In the genomic region with DNA sequence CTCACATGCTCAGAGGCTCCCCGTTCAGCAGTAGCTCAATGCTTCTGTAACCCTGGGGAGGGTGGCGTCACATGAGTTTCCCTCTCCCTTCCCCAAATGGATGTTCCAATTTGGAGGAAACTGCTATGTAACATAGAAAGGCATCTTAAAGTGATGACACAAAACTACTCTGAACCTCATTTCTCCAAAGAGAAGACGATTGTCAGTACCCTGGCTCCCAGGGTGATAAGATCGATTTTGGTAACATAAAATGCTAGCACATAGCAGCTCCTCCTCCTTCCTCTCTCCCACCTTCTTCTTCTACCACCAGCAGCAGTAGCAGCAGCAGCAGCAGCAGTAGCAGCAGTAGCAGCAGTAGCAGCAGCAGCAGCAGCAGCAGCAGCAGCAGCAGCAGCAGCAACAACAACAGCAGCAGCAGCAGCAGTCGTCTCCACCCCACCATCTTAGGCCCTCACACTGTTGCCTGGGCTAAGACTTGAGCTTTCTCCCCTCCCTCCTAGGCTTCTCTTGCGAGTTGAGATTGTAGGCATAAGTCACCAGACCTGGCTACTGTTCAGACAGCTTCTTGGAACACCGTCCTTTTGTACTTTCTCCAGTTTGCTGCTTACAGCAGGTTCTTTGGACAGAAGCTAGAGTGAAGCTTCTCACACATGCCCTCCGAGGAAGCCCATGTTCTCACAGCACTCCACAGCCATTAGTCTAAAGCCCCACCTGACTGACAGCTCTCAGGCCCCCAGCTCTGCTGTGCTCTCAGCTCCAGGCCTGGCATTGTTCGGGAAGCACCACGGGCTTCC, we compare ENCODE assay signal across 12 mouse cellular contexts.
A peak's percentile ranks its signal among the peaks of the same experiment; 100 is the strongest.
DNase-seq lines count a peak whose midpoint lies in the region; ATAC-seq and TF ChIP-seq lines count a peak whose summit lies in the region.
"Had no signal": no experiment of that assay in that cellular context is flagged by ENCODE, and none has a peak within 500 bp of the region (broad histone marks: within the 10 kb centered on the region; RNA-seq: fewer than 3 reads in every experiment).

No protein-coding gene starts in this region.

- H3K9me3 ChIP-seq in kidney, embryonic 14.5 days (ENCODE audit: control insufficient read depth, low read length): no peaks in the 10 kb centered on the region
- H3K9me3 ChIP-seq in hindbrain, postnatal 0 days (ENCODE audit: low read length): no peaks in the 10 kb centered on the region
- H3K9me3 ChIP-seq in heart, embryonic 11.5 days (replicated peaks; ENCODE audit: control insufficient read depth, low read length): no peaks in the 10 kb centered on the region
- H3K9me3 ChIP-seq: forebrain, embryonic 10.5 days had no signal

- H3K36me3 ChIP-seq in kidney, embryonic 14.5 days (ENCODE audit: control insufficient read depth, insufficient read depth, low read length): no peaks in the 10 kb centered on the region
- H3K36me3 ChIP-seq in hindbrain, postnatal 0 days (ENCODE audit: insufficient read depth, low read length): no peaks in the 10 kb centered on the region
- no peaks in the 10 kb centered on the region for H3K36me3 ChIP-seq in heart, embryonic 11.5 days (ENCODE audit: control insufficient read depth, insufficient read depth, low read length)
- H3K36me3 ChIP-seq: forebrain, embryonic 10.5 days had no signal

- H3K4me3 ChIP-seq in kidney, embryonic 14.5 days (ENCODE audit: low read length): no peak overlapping the region
- no peak overlapping the region for H3K4me3 ChIP-seq in hindbrain, postnatal 0 days (ENCODE audit: low read length)
- H3K4me3 ChIP-seq in heart, embryonic 11.5 days (ENCODE audit: low read depth, low read length): no peak overlapping the region
- H3K4me3 ChIP-seq: forebrain, embryonic 10.5 days; left cerebral cortex, adult 2 months had no signal

- no peak overlapping the region for H3K9ac ChIP-seq in kidney, embryonic 14.5 days (ENCODE audit: low read depth, low read length)
- no peak overlapping the region for H3K9ac ChIP-seq in hindbrain, postnatal 0 days (replicated peaks; ENCODE audit: low read length)
- H3K9ac ChIP-seq in heart, embryonic 11.5 days (ENCODE audit: low read depth, low read length): no peak overlapping the region
- H3K9ac ChIP-seq: liver, embryonic 14.5 days had no signal

- H3K4me1 ChIP-seq in kidney, embryonic 14.5 days (ENCODE audit: control insufficient read depth, insufficient read depth, low read length): peaks cover 16% of the 10 kb centered on the region
- H3K4me1 ChIP-seq in hindbrain, postnatal 0 days (ENCODE audit: insufficient read depth, low read length): no peaks in the 10 kb centered on the region
- no peaks in the 10 kb centered on the region for H3K4me1 ChIP-seq in heart, embryonic 11.5 days (ENCODE audit: control insufficient read depth, insufficient read depth, low read length)

- no peak overlapping the region for H3K27ac ChIP-seq in kidney, embryonic 14.5 days (ENCODE audit: low read depth, low read length)
- H3K27ac ChIP-seq in hindbrain, postnatal 0 days: no peak overlapping the region
- no peak overlapping the region for H3K27ac ChIP-seq in heart, embryonic 11.5 days (ENCODE audit: low read depth, low read length)
- H3K27ac ChIP-seq: forebrain, embryonic 10.5 days; left cerebral cortex, adult 2 months; liver, embryonic 14.5 days had no signal

- WGBS in kidney, embryonic 14.5 days: 68% methylated on average over 10 of the region's 10 CpGs
- 51% methylated on average over 10 of the region's 10 CpGs for WGBS in hindbrain, postnatal 0 days
- 56% methylated on average over 10 of the region's 10 CpGs for WGBS in heart, embryonic 11.5 days (ENCODE audit: insufficient replicate concordance)

- DNase-seq in kidney, adult 8-10 months: no peak
- DNase-seq in urinary bladder, postnatal 14 days (ENCODE audit: low spot score): peak; percentile 15
- no peak for DNase-seq in urinary bladder, postnatal 4 days (ENCODE audit: low spot score in 2 of 2)
- peak; percentile 32 for DNase-seq in hindbrain, postnatal 0 days (ENCODE audit: low spot score)
- no peak for DNase-seq in cerebellum, adult 11-12 months
- DNase-seq: right cerebral cortex, postnatal 14 days; thymus, postnatal 36 days had no signal

- TF ChIP-seq CTCF in hindbrain, postnatal 0 days (IDR thresholded peaks at IDR 0.05; ENCODE audit: low read depth): no peak

- ATAC-seq in kidney, embryonic 14.5 days (ENCODE audit: low FRiP score, low TSS enrichment): 0 out of 2 replicates have a peak, but pooled peaks have one; percentile 38
- ATAC-seq in hindbrain, postnatal 0 days: no peak
- no peak for ATAC-seq in heart, embryonic 11.5 days (replicated peaks; ENCODE audit: insufficient number of reproducible peaks, low FRiP score, low TSS enrichment)

- no peaks in the 10 kb centered on the region for H3K27me3 ChIP-seq in kidney, embryonic 14.5 days (ENCODE audit: control insufficient read depth, insufficient read depth, low read length)
- no peaks in the 10 kb centered on the region for H3K27me3 ChIP-seq in hindbrain, postnatal 0 days (ENCODE audit: insufficient read depth, low read length)
- H3K27me3 ChIP-seq in heart, embryonic 11.5 days (ENCODE audit: control insufficient read depth, insufficient read depth, low read length): no peaks in the 10 kb centered on the region

- no peak overlapping the region for H3K4me2 ChIP-seq in kidney, embryonic 14.5 days (replicated peaks; ENCODE audit: low read depth, low read length)
- H3K4me2 ChIP-seq in hindbrain, postnatal 0 days (ENCODE audit: low read depth, low read length): no peak overlapping the region
- H3K4me2 ChIP-seq in heart, embryonic 11.5 days: no peak overlapping the region

Comparison
In these comparisons a context has a peak if more than half of its experiments do, and no peak if none do; other contexts are left out.
1. DNase-seq: peak in urinary bladder, postnatal 14 days (single experiment) and hindbrain, postnatal 0 days (single experiment); none in kidney, adult 8-10 months (0 of 2), urinary bladder, postnatal 4 days (0 of 2) and cerebellum, adult 11-12 months (single experiment).